Mouse (Mus musculus): ENCODE measurements around the gene Ccdc103. TPM values are rescaled to one million over a fixed set of nuclear protein-coding genes. Genes with fewer than 3 reads are reported as not detected.

Gene Ccdc103
- total RNA-seq, 2 experiments from 2014 or later, result 0.12 TPM; not detected in 1

Other genes starting within 250 kb of the Ccdc103 start
- not detected in 2 replicates for gene Meioc, start 217.5 kb upstream of the Ccdc103 start, total RNA-seq (2015)
- not detected in 2 replicates for gene Meioc, start 217.5 kb upstream of the Ccdc103 start, total RNA-seq (2017)
- gene Ccdc43, start 183.4 kb upstream of the Ccdc103 start, total RNA-seq (2015), result 25.5 and 28.9 TPM in 2 replicates
- gene Ccdc43, start 183.4 kb upstream of the Ccdc103 start, total RNA-seq (2017), result 36.1 and 41.9 TPM in 2 replicates
- 0.17 and 2.9 TPM in 2 replicates for gene Adam11, start 119.8 kb upstream of the Ccdc103 start, total RNA-seq (2015)
- 0.44 TPM in 1 of 2 replicates, not detected in the other for gene Adam11, start 119.8 kb upstream of the Ccdc103 start, total RNA-seq (2017)
- gene Gjc1, start 61.5 kb upstream of the Ccdc103 start, total RNA-seq (2015), result not detected in 2 replicates
- not detected in 2 replicates for gene Gjc1, start 61.5 kb upstream of the Ccdc103 start, total RNA-seq (2017)
- not detected in 2 replicates for gene Higd1b, start 45.4 kb upstream of the Ccdc103 start, total RNA-seq (2015)
- not detected in 2 replicates for gene Higd1b, start 45.4 kb upstream of the Ccdc103 start, total RNA-seq (2017)
- 117 and 130 TPM in 2 replicates for gene Eftud2, start 219 bp upstream of the Ccdc103 start, total RNA-seq (2015)
- gene Eftud2, start 219 bp upstream of the Ccdc103 start, total RNA-seq (2017), result 139 and 151 TPM in 2 replicates
- not detected in 2 replicates for gene Fam187a, start 4.0 kb downstream of the Ccdc103 start, total RNA-seq (2015)
- gene Fam187a, start 4.0 kb downstream of the Ccdc103 start, total RNA-seq (2017), result not detected in 2 replicates
- 0.10 TPM in 1 of 2 replicates, not detected in the other for gene Gfap, start 19.7 kb downstream of the Ccdc103 start, total RNA-seq (2015)
- gene Gfap, start 19.7 kb downstream of the Ccdc103 start, total RNA-seq (2017), result not detected in 2 replicates
- gene Kif18b, start 43.9 kb downstream of the Ccdc103 start, total RNA-seq (2015), result 18.8 and 19.0 TPM in 2 replicates
- 18.9 and 20.5 TPM in 2 replicates for gene Kif18b, start 43.9 kb downstream of the Ccdc103 start, total RNA-seq (2017)
- not detected in 2 replicates for gene C1ql1, start 65.5 kb downstream of the Ccdc103 start, total RNA-seq (2015)
- not detected in 2 replicates for gene C1ql1, start 65.5 kb downstream of the Ccdc103 start, total RNA-seq (2017)
- gene Nmt1, start 147.0 kb downstream of the Ccdc103 start, total RNA-seq (2015), result 38.8 and 39.5 TPM in 2 replicates
- 44.8 and 45.1 TPM in 2 replicates for gene Nmt1, start 147.0 kb downstream of the Ccdc103 start, total RNA-seq (2017)
- 27.7 and 27.9 TPM in 2 replicates for gene Dcakd, start 147.1 kb downstream of the Ccdc103 start, total RNA-seq (2015)
- 17.5 and 24.2 TPM in 2 replicates for gene Dcakd, start 147.1 kb downstream of the Ccdc103 start, total RNA-seq (2017)
- 0.17 TPM in 1 of 2 replicates, not detected in the other for gene Plcd3, start 220.5 kb downstream of the Ccdc103 start, total RNA-seq (2015)
- not detected in 2 replicates for gene Plcd3, start 220.5 kb downstream of the Ccdc103 start, total RNA-seq (2017)
- gene Acbd4, start 220.5 kb downstream of the Ccdc103 start, total RNA-seq (2015), result 1.5 and 2.0 TPM in 2 replicates
- gene Acbd4, start 220.5 kb downstream of the Ccdc103 start, total RNA-seq (2017), result 5.0 and 7.2 TPM in 2 replicates
- gene Hexim1, start 235.0 kb downstream of the Ccdc103 start, total RNA-seq (2015), result 10.7 and 13.0 TPM in 2 replicates
- gene Hexim1, start 235.0 kb downstream of the Ccdc103 start, total RNA-seq (2017), result 21.2 and 27.9 TPM in 2 replicates

All from megakaryocyte progenitor cell, adult 5-6 weeks (primary cell).